8 mouse cellular contexts compared by ENCODE assay signal in genomic region chr19:43525104-43525482, GRCm38 (mm10). TPM values are rescaled to one million over a fixed set of nuclear protein-coding genes. Genes with fewer than 3 reads are reported as not detected.
DNase-seq lines count a peak whose midpoint lies in the region; ATAC-seq and TF ChIP-seq lines count a peak whose summit lies in the region.

No protein-coding gene starts in this region.

- DNase-seq in frontal cortex, postnatal 10 days (ENCODE audit: low spot score in 2 of 2) = peak; percentile 45 to 55
- DNase-seq in heart, postnatal 4 days = peak; percentile 68
- no peak for DNase-seq in limb, embryonic 11.5 days (ENCODE audit: low spot score)
- DNase-seq in testis, postnatal 10 days (ENCODE audit: low spot score) = peak; percentile 83

- peaks cover 60% of the 10 kb centered on the region for H3K4me1 ChIP-seq in E14TG2a.4 (replicated peaks; ENCODE audit: low read depth, low read length)
- H3K4me1 ChIP-seq in limb, embryonic 11.5 days (ENCODE audit: control insufficient read depth, insufficient read depth, low read length) = peaks cover 3% of the 10 kb centered on the region
- H3K4me1 ChIP-seq in midbrain, embryonic 12.5 days = peaks cover 39% of the 10 kb centered on the region

- peak overlapping the region; percentile 79 for H3K4me2 ChIP-seq in limb, embryonic 11.5 days (ENCODE audit: low read depth, severe bottlenecking)
- peak overlapping the region; percentile 65 for H3K4me2 ChIP-seq in midbrain, embryonic 12.5 days (replicated peaks)

- no peak overlapping the region for H3K27ac ChIP-seq in limb, embryonic 11.5 days (replicated peaks; ENCODE audit: low read depth, low read length)
- H3K27ac ChIP-seq in midbrain, embryonic 12.5 days (replicated peaks) = no peak overlapping the region; the same call in 1 of the 2 replicates

- peak overlapping the region; percentile 77 for H3K9ac ChIP-seq in limb, embryonic 11.5 days (ENCODE audit: low read length)
- peak overlapping the region; percentile 70 for H3K9ac ChIP-seq in midbrain, embryonic 12.5 days (replicated peaks)

- no peaks in the 10 kb centered on the region for H3K27me3 ChIP-seq in E14TG2a.4 (ENCODE audit: insufficient read depth, low read length)
- H3K27me3 ChIP-seq in limb, embryonic 11.5 days (ENCODE audit: control insufficient read depth, insufficient read depth, low read length) = no peaks in the 10 kb centered on the region
- peaks cover 9% of the 10 kb centered on the region for H3K27me3 ChIP-seq in midbrain, embryonic 12.5 days

- peaks cover 17% of the 10 kb centered on the region for H3K36me3 ChIP-seq in E14TG2a.4 (ENCODE audit: insufficient read depth, low read length)
- no peaks in the 10 kb centered on the region for H3K36me3 ChIP-seq in limb, embryonic 11.5 days (ENCODE audit: control insufficient read depth, insufficient read depth, low read length)
- H3K36me3 ChIP-seq in midbrain, embryonic 12.5 days = no peaks in the 10 kb centered on the region

- no peaks in the 10 kb centered on the region for H3K9me3 ChIP-seq in E14TG2a.4 (ENCODE audit: low read length)
- H3K9me3 ChIP-seq in limb, embryonic 11.5 days (ENCODE audit: control insufficient read depth, low read length) = no peaks in the 10 kb centered on the region
- H3K9me3 ChIP-seq in midbrain, embryonic 12.5 days = no peaks in the 10 kb centered on the region

- 21% methylated on average over 10 of the region's 10 CpGs for WGBS in limb, embryonic 11.5 days
- 29% methylated on average over 10 of the region's 10 CpGs for WGBS in midbrain, embryonic 12.5 days

- peak overlapping the region; percentile 95 for H3K4me3 ChIP-seq in E14TG2a.4 (replicated peaks; ENCODE audit: low read length)
- peak overlapping the region; percentile 74 for H3K4me3 ChIP-seq in limb, embryonic 11.5 days (ENCODE audit: low read depth, low read length)
- peak overlapping the region; percentile 67 for H3K4me3 ChIP-seq in midbrain, embryonic 12.5 days

- TF ChIP-seq CTCF in E14TG2a.4 (conservative IDR thresholded peaks at IDR 0.05; ENCODE audit: low read length) = no peak

- no peak for ATAC-seq in frontal cortex, adult (ENCODE audit: low TSS enrichment)
- ATAC-seq in common myeloid progenitor, adult 5-6 weeks (replicated peaks; ENCODE audit: low read depth, poor library complexity, severe bottlenecking) = peak; percentile 2; the same call in 1 of the 2 replicates
- no peak for ATAC-seq in limb, embryonic 11.5 days (ENCODE audit: insufficient number of reproducible peaks, low FRiP score, low TSS enrichment, low read depth)
- ATAC-seq in midbrain, embryonic 12.5 days (ENCODE audit: low FRiP score, low read depth) = no peak

RNA-seq across cellular contexts. Expression of gene Got1, which starts 0.7 kb away (rescaled TPM):
- 18.0 and 20.6 TPM in 2 replicates for total RNA-seq in common myeloid progenitor, adult 5-6 weeks (2017)
- 100 to 1,000 TPM; 341 to 353 TPM for total RNA-seq in heart, postnatal 4 days (2021)
- polyA plus RNA-seq in limb, embryonic 11.5 days (2014; fragmentation: Nextera tagmentation; extraction: Ambion mirVana) = 41.0 and 45.6 TPM in 2 replicates
- 55.1 and 56.2 TPM in 2 replicates for polyA plus RNA-seq in midbrain, embryonic 12.5 days (2016; fragmentation: Nextera tagmentation; extraction: Ambion mirVana)

Comparison
In these comparisons a context has a peak if more than half of its experiments do, and no peak if none do; other contexts are left out.
1. RNA of gene Got1, which starts 0.7 kb away (total RNA-seq): 341 to 353 TPM in heart, postnatal 4 days; 18.0 to 20.6 TPM in common myeloid progenitor, adult 5-6 weeks; every median in the first group is over 10 times any median in the second.
2. Peak in every context shown above with its lines, with median percentiles within 50 percentile points of each other: H3K4me3 ChIP-seq.